Mouse (Mus musculus): ENCODE measurements around the gene Pcolce2.
"Not testable (repeated sequence)": the region's sequence is repeated elsewhere in the genome, so short reads cannot be mapped to it uniquely, and the experiment has no call there.

The Pcolce2 gene

GRCm38 (mm10) chr9:95637271-95638181 is at the start of gene Pcolce2:
TSS of gene Pcolce2 (plus strand) at chr9:95637601.
- peak; percentile 70 to 75 for DNase-seq

- no peak for DNase-seq
Measured at GRCm38 (mm10) chr9:95588070-95588469, 49.3 kb upstream of the Pcolce2 start.

- no peak for DNase-seq
Measured at GRCm38 (mm10) chr9:95594291-95594690, 43.1 kb upstream of the Pcolce2 start.

- no peak for DNase-seq
Measured at GRCm38 (mm10) chr9:95597466-95598178, 39.8 kb upstream of the Pcolce2 start.

DNA sequence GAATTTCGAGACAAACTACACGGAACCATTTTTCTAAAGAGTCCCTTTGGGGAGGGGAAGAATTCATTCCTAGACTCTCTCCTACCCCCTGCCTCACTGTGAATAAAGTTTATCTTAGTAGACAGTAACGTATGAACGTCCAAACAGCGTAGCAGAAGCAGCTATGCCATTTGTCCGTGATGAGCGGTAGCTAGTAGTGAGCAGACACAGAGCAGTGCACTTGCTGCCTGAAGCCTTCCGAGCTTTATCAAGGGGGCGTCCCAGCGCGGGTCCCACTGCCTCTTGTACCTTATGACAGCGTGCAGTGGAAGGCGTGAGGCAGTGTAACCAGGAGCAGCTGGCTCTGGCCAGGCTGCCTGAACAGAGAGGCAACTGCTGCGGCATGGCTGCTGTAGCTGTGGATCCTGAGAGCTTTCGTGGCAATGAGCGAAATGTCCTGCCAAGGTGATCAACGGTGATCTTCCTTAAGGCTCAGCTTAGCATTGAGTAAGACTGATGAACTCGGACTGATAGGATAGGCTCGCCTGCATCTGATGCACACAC is 39.2 kb upstream of the Pcolce2 start:
- DNase-seq: no peak

GRCm38 (mm10) chr9:95599399-95599798 is 38.0 kb upstream of the Pcolce2 start:
- peak; percentile 13 to 18 for DNase-seq

- no peak for DNase-seq
Measured at GRCm38 (mm10) chr9:95602849-95603248, 34.6 kb upstream of the Pcolce2 start.

DNA sequence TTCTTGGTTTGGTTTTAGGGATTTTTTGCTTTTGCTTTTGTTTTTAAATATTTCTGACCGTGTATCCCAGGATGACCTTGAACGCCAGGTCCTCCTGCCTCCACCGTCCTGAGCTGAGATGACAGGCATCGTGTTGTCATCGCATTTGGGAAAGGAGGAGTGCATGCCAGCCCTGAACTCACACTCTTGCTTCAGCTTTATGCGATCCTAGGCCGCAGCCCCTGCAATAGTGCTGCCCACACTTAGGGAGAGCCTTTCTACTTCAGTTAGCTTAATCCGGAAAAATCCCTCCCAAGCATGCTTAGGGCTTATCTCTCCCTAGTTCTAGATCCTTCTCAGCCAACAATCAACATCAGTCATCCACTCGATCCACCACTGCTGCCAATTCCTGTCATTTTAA is 34.1 kb upstream of the Pcolce2 start:
- no peak for DNase-seq

DNA sequence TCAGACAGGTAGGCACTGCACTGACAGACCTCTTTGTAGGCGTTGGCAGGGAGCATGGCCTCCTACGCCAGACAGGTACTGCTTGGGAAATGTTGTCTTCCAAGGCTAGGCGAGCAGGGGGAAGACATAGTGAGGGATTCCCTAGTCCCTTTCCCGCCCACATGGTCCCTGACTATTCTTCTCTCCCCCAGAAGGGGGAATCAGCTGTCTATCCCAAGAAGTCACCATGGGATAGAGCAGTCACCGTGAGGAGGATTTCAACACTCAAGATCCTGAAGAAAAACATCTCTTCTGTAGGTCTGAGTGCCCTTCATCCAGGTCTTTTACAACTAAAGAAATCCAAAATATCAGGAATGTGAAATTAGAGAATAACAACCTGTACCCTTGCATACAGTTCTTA is 30.2 kb upstream of the Pcolce2 start:
- DNase-seq: peak; percentile 14 to 20

DNA sequence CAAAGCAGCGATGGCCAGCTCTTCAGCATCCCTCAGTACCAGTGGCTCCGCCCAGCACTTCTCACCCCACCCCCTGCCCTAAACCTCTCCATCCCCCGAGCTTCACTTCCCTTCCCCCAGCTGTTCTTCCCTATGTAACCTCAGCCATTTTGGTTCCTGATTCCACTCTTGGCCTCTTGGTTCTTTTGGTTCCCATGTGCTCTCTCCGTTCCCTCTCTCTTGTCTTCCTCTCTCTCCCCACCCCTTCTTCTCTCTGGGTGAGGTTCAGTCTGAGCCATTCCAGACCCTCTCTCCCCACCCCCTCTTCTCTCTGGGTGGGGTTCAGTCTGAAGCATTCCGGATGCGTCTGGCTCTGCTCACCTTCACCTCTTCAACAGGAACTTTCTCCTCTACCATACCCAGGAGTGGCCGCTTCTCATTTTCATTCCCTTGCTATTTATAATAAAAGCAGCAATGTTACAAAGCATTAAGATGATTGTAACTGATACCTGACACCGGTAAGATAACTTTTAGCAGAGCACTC is 25.1 kb upstream of the Pcolce2 start:
- DNase-seq: no peak

GRCm38 (mm10) chr9:95613426-95614127 is 23.8 kb upstream of the Pcolce2 start:
- DNase-seq: no peak

- DNase-seq: no peak
Measured at GRCm38 (mm10) chr9:95614861-95615615, 22.4 kb upstream of the Pcolce2 start.

- no peak for DNase-seq
Measured at GRCm38 (mm10) chr9:95615961-95616360, 21.4 kb upstream of the Pcolce2 start.

- no peak for DNase-seq
Measured at GRCm38 (mm10) chr9:95618572-95618971, 18.8 kb upstream of the Pcolce2 start.

- no peak for DNase-seq
Measured at GRCm38 (mm10) chr9:95624072-95624471, 13.3 kb upstream of the Pcolce2 start.

GRCm38 (mm10) chr9:95628439-95628948 is 8.9 kb upstream of the Pcolce2 start:
- no peak for DNase-seq

- not testable (repeated sequence) for DNase-seq
Measured at GRCm38 (mm10) chr9:95629561-95629960, 7.8 kb upstream of the Pcolce2 start.

GRCm38 (mm10) chr9:95636395-95636794 is 1.0 kb upstream of the Pcolce2 start:
- no peak for DNase-seq

- no peak for DNase-seq
Measured at GRCm38 (mm10) chr9:95639919-95640318, 2.5 kb downstream of the Pcolce2 start.

GRCm38 (mm10) chr9:95645926-95646325 is 8.5 kb downstream of the Pcolce2 start:
- no peak for DNase-seq

- DNase-seq: peak; percentile 37 to 47
Measured at GRCm38 (mm10) chr9:95653363-95653762, 16.0 kb downstream of the Pcolce2 start.

DNA sequence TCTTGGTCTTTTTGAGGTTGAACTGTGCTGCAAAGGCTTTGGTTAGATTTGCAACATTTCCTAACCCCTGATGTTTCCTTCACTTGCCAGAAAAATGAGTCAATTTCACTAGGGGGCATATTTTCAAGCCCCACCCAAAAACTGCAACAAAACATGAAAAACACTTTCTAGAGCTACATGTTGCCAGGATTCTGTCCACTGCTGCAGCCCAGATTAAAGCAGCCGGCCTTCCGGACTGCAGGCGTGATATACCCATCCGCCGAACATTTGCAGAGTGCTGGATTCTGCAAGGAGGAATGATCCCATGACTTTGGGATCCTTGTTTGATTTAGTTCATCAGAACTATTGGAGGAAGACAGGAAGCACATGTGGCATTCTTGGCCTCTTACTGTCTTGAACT is 17.0 kb downstream of the Pcolce2 start:
- DNase-seq: no peak
